Mouse (Mus musculus) heart, adult 2 months (tissue): ENCODE results near the gene Wtip.

Source experiments
- CTCF ChIP-seq: fragments of 200-600 bp; IDR thresholded peaks from 2 replicates; pipeline ENCODE4 v1.8.1; 2022; ENCODE audit warnings: antibody characterized with exemption, mild to moderate bottlenecking, moderate library complexity
- EP300 ChIP-seq: fragments of 200-500 bp; IDR thresholded peaks from 2 replicates; pipeline ENCODE4 v1.6.1; 2011; ENCODE audit warnings: low read depth, low read length, control low read depth; ENCODE audit not compliant: insufficient read depth

GRCm38 (mm10) chr7:34165999-34166398, 32.9 kb upstream of the Wtip start:
- TF ChIP-seq EP300 (no peak), CTCF (no peak)
